Mouse (Mus musculus): ENCODE measurements around the gene Adam17.
"Not testable (repeated sequence)": the region's sequence is repeated elsewhere in the genome, so short reads cannot be mapped to it uniquely, and the experiment has no call there.

Gene Adam17

DNA sequence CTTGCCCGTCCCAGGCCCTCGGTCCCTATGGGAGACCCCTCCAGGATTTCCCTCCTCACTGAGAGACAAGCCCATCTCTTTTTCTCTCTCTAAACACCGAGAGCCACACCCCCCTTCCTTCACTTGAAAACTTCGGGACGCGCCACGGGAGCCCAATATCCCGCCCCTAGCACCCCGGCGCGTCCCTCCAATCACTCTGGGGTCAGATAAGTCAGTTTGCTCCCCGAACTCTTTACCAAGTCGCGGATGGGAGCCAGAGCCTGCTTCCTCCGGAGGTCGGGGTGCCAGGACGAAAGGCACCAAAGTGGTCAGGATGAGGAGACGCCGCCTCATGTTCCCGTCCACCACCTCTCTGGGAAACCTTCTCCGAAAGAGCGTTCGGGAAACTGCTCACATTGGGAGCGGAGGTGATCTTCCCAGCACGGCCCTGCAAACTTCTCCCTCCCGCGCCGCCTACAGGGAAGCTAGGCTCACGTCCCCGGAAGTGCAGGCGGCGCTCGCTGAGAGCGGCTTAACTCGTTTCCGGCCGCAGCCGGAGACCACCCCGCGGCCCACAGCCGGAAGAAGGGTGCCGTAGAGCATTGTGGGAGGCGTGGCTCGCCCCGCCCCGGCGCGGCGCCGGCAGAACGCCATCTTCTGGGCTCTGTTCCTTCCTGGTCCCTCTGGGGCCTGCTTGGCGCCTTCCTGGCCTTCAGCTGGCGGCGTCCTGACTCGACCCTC, at the start of gene Adam17:
Gene Adam17, minus strand, starts transcription at position 533 of the 720 bp plus-strand sequence.
- DNase-seq (ENCODE audit: low spot score in 2 of 2), result peak; percentile 89 to 94

DNA sequence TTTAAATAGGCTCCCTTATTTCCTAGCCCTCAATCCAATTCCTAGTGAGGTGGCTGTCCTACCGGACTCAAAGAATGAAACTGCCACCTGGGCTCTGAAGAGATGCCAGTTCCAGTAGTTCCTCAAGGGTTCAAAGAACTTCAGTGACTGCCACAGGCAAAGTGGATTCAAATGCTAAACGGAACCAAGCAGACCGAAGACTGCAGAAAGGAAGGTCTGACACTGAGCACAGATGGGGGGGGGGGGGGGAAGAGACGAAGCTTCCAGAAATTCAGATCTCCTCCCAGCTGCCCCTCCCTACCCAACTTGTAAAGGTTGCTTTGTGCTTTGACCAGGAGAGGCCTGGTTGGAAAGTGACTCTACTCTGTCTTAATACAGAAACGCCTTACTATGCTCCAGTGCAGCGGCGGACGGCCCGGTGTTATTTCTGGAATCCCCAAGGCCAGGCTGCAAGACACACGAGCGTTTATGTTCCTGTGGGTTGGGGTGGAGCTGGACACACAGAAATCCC, 45.2 kb upstream of the Adam17 start:
- DNase-seq (ENCODE audit: low spot score in 2 of 2), result no peak

DNA sequence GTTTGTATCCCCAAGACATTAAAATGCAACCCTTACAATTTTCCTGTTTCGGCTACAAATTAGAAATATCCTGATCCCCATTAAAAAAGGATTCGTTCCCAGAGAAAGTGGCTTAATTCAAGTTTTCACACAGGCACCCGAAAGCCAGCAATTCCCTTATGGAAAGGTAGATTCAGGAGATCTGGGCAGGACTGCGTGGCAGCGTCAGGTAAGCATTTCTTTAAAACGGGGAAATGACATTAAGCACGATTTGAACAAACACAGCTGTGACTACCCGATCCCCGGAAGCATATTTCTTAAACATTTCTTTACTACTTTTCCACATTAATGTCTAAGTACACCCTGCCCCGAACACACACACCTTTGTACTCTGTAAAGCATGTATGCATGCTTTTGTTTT, 44.7 kb upstream of the Adam17 start:
- DNase-seq (ENCODE audit: low spot score in 2 of 2), result no peak

DNA sequence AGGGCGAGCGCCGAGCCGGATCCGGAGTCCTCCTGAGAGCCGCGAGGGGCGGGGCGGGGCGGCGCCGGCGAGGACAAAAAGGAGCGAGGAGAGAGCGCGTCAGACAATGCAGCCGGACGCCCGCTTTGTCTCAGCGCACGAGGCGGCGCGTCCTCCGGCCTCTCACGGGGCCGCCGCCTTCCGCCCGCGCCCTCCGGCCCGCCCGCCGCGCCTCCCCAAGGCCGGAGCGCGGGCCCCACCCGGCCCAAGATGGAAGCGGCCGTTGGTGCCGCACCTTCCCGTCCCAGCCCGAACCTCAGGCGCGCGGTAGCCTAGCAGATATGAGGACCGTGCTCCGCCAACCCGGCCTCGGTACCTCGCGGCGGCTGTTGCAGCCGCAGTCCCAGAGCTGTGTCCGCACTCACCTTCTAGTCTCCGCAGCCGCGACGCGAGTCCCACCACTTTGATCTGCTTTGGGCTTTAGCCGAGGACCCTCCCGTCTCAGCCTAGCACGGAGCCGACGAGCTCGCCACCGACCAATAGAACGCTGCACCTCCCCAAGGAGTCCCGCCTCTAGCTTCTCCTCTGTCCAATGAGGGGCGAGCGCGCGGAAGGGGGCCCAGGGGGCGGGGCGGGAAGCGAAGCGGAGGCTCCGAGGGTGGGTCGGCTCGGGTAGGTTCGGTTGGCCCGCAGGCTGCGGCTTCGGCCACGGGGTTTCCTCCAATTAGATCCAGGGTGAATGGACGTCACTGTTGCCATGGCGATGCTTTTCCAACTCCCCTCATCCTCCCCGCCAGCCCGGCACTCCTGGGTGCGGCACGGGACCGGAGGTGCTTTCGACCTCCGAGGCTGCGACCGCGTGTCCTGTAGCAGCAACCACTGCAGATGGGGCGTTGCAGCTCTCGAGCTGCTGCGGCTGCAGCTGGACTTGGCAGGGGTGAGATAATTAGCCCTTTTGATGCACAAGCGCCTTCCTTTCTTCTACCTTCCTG, 44.0 kb upstream of the Adam17 start, which contains the start of gene Ywhaq:
Gene Ywhaq, minus strand, starts transcription at position 538 of the 971 bp plus-strand sequence.
- peak; percentile 87 to 88 for DNase-seq (ENCODE audit: low spot score in 2 of 2)

DNA sequence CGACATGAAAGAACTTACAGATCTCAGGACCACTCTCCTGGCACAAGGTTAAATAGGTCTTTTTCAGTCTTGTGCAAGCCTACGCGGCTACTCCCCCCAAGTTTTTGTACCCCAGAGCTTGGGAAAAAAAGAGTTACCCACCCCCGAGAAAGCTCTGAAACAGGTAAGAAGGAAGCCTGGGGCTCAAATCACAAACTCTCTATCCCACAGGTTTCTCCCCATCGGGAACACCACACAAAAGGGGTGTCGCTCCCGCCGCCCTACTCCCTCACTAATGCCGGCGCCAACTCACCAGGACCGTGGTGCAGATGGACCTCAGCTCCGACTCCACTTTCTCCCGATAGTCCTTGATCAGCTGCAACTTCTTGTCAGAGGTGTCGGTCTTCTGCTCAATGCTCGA, 43.1 kb upstream of the Adam17 start:
- no peak for DNase-seq (ENCODE audit: low spot score in 2 of 2)

DNA sequence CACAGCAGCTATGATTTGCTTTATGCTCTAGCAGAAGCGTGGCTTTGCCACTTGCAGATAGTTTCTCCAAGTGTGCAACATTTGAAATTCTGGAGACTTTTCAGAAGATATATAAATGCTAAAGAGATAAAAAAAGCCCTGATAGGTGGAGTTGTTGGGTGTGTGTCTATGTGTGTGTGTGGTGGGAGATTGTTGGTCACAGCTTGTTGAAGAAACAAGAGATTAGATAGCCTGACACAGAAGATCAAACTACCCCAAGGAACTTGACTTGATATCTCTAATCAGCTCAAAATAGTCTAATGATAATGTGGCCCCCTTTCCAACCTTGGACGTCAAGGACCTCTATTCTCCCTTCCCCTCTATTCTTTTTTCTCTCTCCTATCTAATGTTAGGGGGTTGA, 37.2 kb upstream of the Adam17 start:
- DNase-seq (ENCODE audit: low spot score in 2 of 2), result no peak

DNA sequence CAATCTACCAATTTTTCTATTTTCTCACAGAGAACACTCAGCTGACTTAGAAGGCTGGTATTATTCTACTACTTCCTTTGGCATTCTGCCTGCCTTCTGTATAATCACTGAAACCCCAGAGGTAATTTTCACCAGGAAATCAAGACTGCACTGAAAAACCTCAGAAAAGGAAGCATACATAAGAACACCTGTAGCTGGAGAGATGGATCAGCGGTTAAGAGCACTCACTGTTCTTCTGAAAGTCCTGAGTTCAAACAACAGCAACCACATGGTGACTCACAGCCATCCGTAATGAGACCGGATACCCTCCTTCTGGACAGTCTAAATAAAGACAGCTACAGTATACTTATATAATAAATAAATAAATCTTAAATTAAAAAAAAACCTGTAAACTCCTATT, 36.2 kb upstream of the Adam17 start:
- DNase-seq (ENCODE audit: low spot score in 2 of 2), result no peak

DNA sequence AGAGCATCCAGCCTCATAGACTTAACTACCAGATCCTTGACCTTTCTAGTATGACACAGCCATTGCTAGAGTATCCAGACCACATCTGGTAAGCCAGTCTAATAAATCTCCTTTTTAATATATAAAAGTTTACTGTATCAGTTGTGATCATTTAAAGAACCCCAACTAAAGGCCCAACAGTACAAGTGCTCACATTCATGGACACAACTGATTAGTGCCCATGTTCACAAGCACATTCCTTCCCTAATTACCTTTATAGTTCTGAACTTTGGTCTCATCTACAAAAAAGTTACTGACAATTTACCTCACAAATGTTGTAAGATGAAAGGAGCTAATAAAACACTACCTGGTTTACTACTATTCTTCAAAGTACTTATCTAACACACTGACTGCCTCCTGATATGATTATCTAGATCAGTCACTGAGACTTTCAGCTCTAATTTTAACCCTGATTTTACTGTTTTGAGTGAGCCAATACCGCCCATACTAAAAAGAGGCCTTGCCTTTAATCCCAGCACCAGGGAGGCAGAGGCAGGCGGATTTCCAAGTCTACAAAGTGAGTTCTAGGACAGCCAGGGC, 35.4 kb upstream of the Adam17 start:
- no peak for DNase-seq (ENCODE audit: low spot score in 2 of 2)

DNA sequence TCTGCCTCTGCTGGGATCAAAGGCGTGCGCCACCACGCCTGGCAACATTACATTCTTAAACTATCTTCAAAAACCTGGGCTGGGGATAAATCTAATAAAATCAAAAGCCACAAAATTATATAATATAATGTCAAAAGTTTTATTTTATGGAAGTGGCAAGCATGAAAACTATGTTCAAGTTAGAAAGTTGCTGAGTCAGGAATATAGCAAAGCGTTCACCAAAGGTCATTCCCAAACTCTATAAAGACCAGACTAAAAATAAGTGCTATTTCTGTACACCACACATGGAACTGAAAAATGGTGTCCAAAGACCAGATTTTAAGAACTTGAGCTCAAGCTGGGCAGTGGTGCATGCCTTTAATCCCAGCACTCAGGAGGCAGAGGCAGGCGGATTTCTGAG, 29.3 kb upstream of the Adam17 start:
- DNase-seq (ENCODE audit: low spot score in 2 of 2), result no peak

DNA sequence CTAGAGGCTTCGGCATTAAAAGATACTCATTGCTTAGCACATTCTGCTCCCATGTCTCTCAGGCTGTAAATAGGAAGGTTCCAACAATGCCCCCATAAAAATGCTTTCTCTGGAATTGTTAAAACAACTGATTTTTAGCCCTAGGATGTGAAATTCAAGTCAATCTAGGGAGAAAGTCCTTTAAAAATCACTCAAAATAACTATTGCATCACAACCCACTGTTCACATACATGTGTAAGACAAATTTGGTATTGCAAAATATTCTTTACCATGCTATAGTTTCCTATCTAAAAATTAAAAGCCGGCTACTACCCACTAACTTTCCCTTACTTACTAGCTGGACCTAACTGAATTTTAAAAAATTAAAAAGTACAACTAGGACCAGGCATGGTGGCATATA, 12.8 kb upstream of the Adam17 start:
- DNase-seq (ENCODE audit: low spot score in 2 of 2), result no peak

DNA sequence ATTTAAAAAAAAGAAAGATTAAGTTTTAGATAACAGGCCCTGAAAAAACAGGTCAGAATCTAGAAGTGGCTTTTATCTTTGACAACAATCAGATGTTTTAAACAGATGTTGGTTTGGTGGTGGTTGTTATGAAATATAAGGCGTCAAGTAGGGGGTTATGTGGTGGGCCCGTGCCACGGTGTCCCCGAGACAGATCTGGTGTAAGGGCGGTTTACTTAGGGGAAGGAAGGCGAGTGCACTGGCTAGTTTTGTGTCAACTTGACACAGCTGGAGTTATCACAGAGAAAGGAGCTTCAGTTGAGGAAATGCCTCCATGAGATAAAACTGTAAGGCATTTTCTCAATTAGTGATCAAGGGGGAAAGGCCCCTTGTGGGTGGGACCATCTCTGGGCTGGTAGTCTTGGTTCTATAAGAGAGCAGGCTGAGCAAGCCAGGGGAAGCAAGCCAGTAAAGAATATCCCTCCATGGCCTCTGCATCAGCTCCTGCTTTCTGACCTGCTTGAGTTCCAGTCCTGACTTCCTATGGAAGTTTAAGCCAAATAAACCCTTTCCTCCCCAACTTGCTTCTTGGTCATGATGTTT, 5.4 kb upstream of the Adam17 start:
- DNase-seq (ENCODE audit: low spot score in 2 of 2), result not testable (repeated sequence)

DNA sequence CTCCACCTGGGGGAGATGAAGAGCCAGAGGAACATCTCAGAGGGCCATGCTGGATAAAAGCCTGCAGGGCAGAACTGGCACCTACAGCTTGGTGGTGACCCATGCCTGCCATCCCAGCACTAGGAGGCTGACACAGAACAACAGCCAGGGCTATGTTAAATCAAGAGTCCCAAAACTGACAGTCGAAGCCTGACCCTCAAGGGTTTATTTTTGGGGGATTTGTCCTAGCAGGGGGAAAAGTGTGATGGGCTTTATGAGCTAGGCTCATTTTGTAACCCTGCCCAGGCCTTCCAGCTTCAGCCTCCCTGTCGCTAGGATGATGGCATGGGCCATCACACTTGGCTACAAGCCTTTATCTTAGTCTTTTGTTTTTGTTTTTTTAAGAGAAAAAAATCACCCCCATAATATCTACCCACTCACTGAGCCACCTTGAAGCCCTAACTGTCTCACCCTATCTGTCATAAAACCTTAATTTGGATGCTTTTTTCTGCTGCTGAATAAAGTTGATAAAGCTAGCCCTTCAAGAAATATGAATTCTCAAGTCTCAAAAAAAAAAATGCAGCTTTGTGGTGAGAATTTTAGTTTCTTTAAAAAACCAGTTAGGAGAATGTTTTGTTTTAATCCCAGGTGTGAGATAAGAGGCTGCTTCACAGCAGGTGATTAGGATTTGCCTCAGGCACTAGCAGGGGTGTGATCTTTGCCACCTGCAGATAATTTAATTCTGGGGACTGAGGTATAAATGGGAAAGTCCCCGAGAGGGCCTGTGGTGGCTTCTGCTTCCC, 2.1 kb upstream of the Adam17 start:
- no peak for DNase-seq (ENCODE audit: low spot score in 2 of 2)

DNA sequence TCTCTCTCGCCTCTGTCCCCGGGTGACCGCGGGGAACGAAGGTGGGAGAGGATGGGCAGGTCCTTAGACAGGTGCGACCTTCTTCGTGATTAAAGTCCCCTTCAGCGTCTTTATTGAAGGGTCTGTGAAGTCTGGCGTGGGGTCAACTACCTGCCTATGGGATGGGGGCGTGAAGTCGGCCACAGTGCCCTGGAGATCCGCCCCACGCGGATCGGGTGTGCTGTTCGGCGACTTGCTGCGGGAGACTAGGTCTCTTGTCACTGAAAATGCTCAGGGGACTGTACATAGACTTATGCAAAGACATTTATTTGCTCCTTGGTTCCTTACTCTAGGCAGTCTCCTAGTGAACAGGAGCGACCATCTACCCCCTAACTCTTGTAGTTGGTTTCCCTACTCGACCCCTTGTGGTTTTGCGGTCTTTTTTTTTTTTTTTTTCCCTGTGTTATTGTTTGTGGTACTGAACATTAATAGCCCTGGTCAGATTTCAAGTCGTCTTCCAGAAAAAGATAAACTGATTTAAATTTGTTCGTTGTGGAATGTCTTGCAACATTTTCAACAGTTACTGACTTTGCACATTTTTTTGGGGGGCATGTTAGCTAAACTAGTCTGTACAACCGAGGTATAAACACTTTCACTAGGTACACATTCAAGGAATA, 516 bp upstream of the Adam17 start:
- DNase-seq (ENCODE audit: low spot score in 2 of 2), result no peak

DNA sequence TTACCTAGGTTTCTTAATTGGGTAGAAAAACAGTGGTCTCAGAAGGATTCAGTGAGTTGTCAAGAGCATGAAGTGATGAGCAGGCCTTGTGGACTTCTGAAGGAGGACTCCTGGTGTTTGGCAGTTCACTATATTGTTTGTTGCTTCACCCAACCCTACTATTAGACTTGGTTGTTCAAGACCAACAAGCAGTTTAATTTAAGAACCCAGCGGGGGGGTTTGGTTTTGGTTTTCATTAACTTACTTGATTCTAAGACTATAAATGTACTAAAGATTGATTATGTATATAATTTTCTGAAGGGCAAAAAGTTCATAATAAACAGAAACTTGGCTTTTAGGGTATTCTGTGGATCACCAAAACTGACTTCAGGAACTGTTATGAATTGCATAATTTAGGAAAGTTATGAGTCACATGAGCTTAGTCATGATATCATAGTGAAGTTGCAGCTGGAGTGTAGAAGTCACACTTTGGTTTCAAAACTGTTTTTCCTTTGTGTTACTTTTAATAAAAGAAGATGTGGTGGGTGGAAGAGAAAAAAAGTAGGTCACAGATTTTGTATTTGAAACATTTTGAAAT, 3.3 kb downstream of the Adam17 start:
- DNase-seq (ENCODE audit: low spot score in 2 of 2), result no peak

DNA sequence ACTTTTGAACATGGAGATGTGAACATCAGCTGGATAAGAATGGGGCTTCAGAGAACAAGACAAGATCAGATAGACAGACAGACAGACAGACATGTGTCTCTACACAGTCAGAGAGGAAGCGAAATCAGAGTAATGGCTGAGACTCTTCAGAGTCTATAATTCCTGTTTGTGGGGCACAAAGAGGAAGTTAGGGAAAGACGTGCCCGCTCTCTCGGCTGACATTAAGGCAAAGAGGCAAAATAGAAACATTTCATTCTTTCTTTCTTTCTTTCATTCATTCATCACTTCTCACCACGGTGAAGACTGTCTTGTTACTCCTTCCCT, 4.4 kb downstream of the Adam17 start:
- no peak for DNase-seq (ENCODE audit: low spot score in 2 of 2)

DNA sequence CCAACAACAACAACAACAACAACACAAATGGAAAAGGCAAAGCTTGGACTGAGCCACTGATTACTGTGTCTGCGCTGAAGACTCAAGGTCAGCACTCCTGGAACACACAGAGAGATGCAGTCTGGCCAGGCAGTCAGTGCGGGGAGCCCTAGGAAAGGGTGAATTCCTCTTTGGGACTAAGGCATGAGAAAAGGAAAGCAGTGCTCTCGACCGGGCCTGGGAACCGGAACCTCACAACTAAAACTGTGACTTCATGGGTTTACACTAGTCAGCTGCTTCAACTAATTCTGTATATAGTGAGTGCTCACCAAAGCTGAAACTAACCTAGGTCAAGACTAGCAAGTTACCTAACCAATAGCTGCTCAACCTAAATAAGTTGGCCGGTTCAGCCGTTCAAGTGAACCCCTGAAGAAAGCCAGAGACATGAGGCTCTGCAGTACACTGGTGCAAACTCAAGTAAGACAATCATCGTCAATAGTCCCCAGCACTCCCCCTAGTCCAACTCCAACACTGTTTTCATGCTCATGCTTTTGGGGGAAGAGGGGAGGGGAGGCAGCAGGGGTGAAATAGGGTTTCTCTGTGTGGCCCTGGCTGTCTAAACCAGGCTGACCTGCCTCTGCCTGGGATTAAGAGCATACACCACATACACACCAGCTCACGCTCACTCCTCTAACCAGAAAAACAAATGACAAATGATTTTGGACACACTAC, 4.9 kb downstream of the Adam17 start:
- no peak for DNase-seq (ENCODE audit: low spot score in 2 of 2)

DNA sequence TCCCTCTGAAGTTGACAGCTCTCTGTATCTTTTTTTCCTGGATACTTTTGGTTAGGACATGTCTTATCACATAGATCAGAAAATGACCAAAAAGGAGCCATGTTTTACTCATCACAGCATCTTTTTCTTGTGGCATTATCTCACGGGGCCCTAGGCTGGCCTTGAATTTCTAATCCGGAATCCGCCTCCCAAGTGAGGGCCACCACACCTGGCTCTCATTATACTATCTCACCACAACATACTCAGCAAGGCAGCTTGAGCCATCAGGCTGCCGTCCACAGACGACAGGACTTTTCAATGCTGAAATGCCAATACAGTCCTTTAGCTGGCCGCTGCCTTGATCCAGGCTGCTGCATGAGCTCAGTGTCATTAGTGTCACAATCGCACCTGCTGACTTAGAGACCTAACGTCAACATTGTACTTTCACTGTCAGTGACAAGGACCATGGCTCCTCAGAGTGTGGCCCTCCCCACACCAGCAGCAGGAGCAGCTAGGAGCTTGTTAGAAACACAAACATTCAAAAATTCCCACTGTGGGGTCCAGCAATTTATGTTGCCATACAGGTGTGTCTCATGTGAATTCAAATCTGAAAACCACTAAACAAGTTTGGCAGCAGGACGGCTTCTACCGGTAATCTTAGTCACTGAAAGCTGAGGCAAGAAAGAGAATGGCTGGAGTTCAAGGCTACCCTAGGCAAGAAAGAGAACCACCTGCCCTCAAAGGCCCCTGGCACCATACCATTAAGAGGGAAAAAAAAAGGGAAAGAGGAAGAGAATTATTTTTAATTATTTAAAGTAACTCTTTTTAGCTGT, 8.6 kb downstream of the Adam17 start:
- DNase-seq (ENCODE audit: low spot score in 2 of 2), result no peak

DNA sequence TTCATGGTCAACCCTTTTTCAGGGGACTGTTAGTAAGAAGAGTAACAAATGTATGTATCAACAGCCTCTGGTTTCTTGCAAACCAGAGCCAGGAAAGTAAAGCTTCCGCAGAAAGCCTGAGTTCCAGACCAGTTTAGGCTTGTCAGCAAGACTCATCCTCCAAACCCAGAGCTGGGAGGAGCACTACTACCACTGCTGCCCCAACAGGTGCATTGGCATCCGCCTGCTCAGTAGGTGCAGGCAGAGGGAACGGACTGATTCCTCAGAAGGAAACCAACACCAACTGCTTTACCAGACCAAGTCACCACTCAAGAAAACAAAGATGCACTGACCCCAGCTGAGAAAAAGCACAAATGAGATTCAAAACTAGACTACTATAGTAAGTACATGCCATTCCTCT, 10.2 kb downstream of the Adam17 start:
- no peak for DNase-seq (ENCODE audit: low spot score in 2 of 2)

DNA sequence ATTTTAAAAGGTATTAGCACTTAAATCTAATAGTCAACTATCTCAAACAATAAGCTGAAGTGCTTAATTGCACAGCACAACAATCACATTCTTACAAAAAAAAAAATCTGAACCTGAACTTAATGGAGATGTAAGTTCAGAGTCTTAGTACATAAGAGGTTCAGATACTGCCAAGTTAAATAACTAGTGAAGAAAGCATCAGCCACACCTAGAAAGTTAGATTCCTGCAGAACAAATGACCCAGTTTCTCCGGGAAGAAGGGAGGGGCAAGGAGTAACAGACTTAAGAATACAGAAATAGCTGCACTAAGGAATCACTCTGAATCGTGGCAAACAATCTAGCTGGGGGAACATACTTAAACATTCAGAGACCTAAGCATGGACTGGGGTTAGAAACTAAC, 10.7 kb downstream of the Adam17 start:
- no peak for DNase-seq (ENCODE audit: low spot score in 2 of 2)

Data from spleen, postnatal 14 days (tissue).